Mouse (Mus musculus): Measurements from ENCODE around the gene Gm21904. TPM values are rescaled to one million over a fixed set of nuclear protein-coding genes. Genes with fewer than 3 reads are reported as not detected.

Gene Gm21904
- not detected in 2 replicates for polyA plus RNA-seq (2012; rRNA removed)

GRCm38 (mm10) chrY:17846166-17846565 lies at the start of gene Gm21904:
TSS of gene Gm21904 (minus strand) at chrY:17846266.

GRCm38 (mm10) chrY:17874441-17874840 lies 28.4 kb upstream of the Gm21904 start, which contains the start of the genes Gm20772 and Gm20831:
TSS of gene Gm20772 (plus strand) at chrY:17874741.
TSS of gene Gm20831 (plus strand) at chrY:17874741.

Other genes with a start within 250 kb of the Gm21904 start
- gene Gm20772, start 28.5 kb upstream of the Gm21904 start, polyA plus RNA-seq (2012; rRNA removed), result not detected in 2 replicates
- not detected in 2 replicates for gene Gm20831, start 28.5 kb upstream of the Gm21904 start, polyA plus RNA-seq (2012; rRNA removed)
- not detected in 2 replicates for gene Srsy, start 91.1 kb upstream of the Gm21904 start, polyA plus RNA-seq (2012; rRNA removed)
- gene Gm21764, start 215.5 kb upstream of the Gm21904 start, polyA plus RNA-seq (2012; rRNA removed), result not detected in 2 replicates
- not detected in 2 replicates for gene Ssty1, start 242.8 kb upstream of the Gm21904 start, polyA plus RNA-seq (2012; rRNA removed)

All from central nervous system, embryonic 18 days (tissue).